Mouse (Mus musculus) spleen, postnatal 36 days (tissue): ENCODE data around the gene Slc26a3.

Source experiments
- DNase-seq, 2 experiments: peaks; one replicate each; pipeline ENCODE4 v3.0.0; 2022; ENCODE audit warnings: low spot score in 2 of 2, mixed read lengths in 1 of 2

The Slc26a3 gene

GRCm38 (mm10) chr12:31390571-31390970 lies at the start of gene Slc26a3:
Gene Slc26a3, plus strand, starts transcription at chr12:31390871.
- no peak for DNase-seq

- no peak for DNase-seq
Measured at GRCm38 (mm10) chr12:31350191-31350943, 40.3 kb upstream of the Slc26a3 start.

GRCm38 (mm10) chr12:31350944-31351928 lies 39.4 kb upstream of the Slc26a3 start, which contains the start of gene Dld:
Gene Dld, minus strand, starts transcription at chr12:31351453.
- peak; percentile 95 for DNase-seq

- DNase-seq, result no peak
Measured at GRCm38 (mm10) chr12:31366428-31366827, 24.2 kb upstream of the Slc26a3 start.

GRCm38 (mm10) chr12:31367721-31368120 lies 22.9 kb upstream of the Slc26a3 start:
- DNase-seq, result no peak

GRCm38 (mm10) chr12:31369118-31369517 lies 21.6 kb upstream of the Slc26a3 start:
- no peak for DNase-seq

GRCm38 (mm10) chr12:31369656-31370055 lies 21.0 kb upstream of the Slc26a3 start:
- DNase-seq, result no peak

GRCm38 (mm10) chr12:31374603-31375282 lies 15.9 kb upstream of the Slc26a3 start:
- peak; percentile 22 to 43 for DNase-seq

GRCm38 (mm10) chr12:31375283-31375615 lies 15.4 kb upstream of the Slc26a3 start:
- no peak for DNase-seq

GRCm38 (mm10) chr12:31376326-31376950 lies 14.2 kb upstream of the Slc26a3 start:
- no peak for DNase-seq

- no peak for DNase-seq
Measured at GRCm38 (mm10) chr12:31377241-31377640, 13.4 kb upstream of the Slc26a3 start.

GRCm38 (mm10) chr12:31380878-31381277 lies 9.8 kb upstream of the Slc26a3 start:
- no peak for DNase-seq

- no peak for DNase-seq
Measured at GRCm38 (mm10) chr12:31382451-31382850, 8.2 kb upstream of the Slc26a3 start.

- DNase-seq, result no peak
Measured at GRCm38 (mm10) chr12:31387303-31387702, 3.4 kb upstream of the Slc26a3 start.

GRCm38 (mm10) chr12:31391696-31392095 lies 1.0 kb downstream of the Slc26a3 start:
- DNase-seq, result no peak

GRCm38 (mm10) chr12:31395895-31396294 lies 5.2 kb downstream of the Slc26a3 start:
- no peak for DNase-seq

- no peak for DNase-seq
Measured at GRCm38 (mm10) chr12:31397709-31398108, 7.0 kb downstream of the Slc26a3 start.

GRCm38 (mm10) chr12:31400821-31401220 lies 10.2 kb downstream of the Slc26a3 start:
- no peak for DNase-seq

GRCm38 (mm10) chr12:31401930-31402329 lies 11.3 kb downstream of the Slc26a3 start:
- DNase-seq, result no peak

GRCm38 (mm10) chr12:31404575-31405240 lies 14.0 kb downstream of the Slc26a3 start:
- DNase-seq, result no peak

GRCm38 (mm10) chr12:31415971-31416370 lies 25.3 kb downstream of the Slc26a3 start:
- peak in 1 of 2 experiments; percentile 3 for DNase-seq
